Mouse (Mus musculus): ENCODE data around the gene Tmem235. TPM values are rescaled to one million over a fixed set of nuclear protein-coding genes. Genes with fewer than 3 reads are reported as not detected.

The Tmem235 gene
- polyA plus RNA-seq, 1 experiment from 2014 or later = not detected

GRCm38 (mm10) chr11:117838572-117838971, 22.0 kb upstream of the Tmem235 start:
- H3K9me3 ChIP-seq (ENCODE audit: control insufficient read depth, low read length) = no peaks in the 10 kb centered on the region

GRCm38 (mm10) chr11:117839021-117839420, 21.5 kb upstream of the Tmem235 start:
- Histone ChIP-seq H3K27me3 (ENCODE audit: control insufficient read depth, insufficient read depth, low read length) (no peaks in the 10 kb centered on the region), H3K4me1 (replicated peaks; ENCODE audit: control insufficient read depth, insufficient read depth, low read length) (no peaks in the 10 kb centered on the region), H3K27ac (ENCODE audit: low read depth, low read length) (no peak overlapping the region), H3K4me2 (ENCODE audit: low read depth, low read length, severe bottlenecking) (no peak overlapping the region), H3K9me3 (ENCODE audit: control insufficient read depth, low read length) (no peaks in the 10 kb centered on the region), H3K36me3 (ENCODE audit: control insufficient read depth, insufficient read depth, low read length) (no peaks in the 10 kb centered on the region), H3K9ac (ENCODE audit: low read length) (no peak overlapping the region), H3K4me3 (ENCODE audit: low read depth, low read length) (no peak overlapping the region)
- ATAC-seq (replicated peaks; ENCODE audit: low FRiP score) (no peak), DNase-seq (ENCODE audit: low spot score) (no peak)
- 91% methylated on average over 1 of the region's 1 CpGs for WGBS

More at GRCm38 (mm10) chr11:117838572-117838971, 22.0 kb upstream of the Tmem235 start:
- DNase-seq (ENCODE audit: low spot score) (no peak), ATAC-seq (replicated peaks; ENCODE audit: low FRiP score) (no peak)
- Histone ChIP-seq H3K36me3 (ENCODE audit: control insufficient read depth, insufficient read depth, low read length) (no peaks in the 10 kb centered on the region), H3K27ac (ENCODE audit: low read depth, low read length) (no peak overlapping the region), H3K4me2 (ENCODE audit: low read depth, low read length, severe bottlenecking) (no peak overlapping the region), H3K27me3 (ENCODE audit: control insufficient read depth, insufficient read depth, low read length) (no peaks in the 10 kb centered on the region), H3K4me1 (replicated peaks; ENCODE audit: control insufficient read depth, insufficient read depth, low read length) (no peaks in the 10 kb centered on the region), H3K4me3 (ENCODE audit: low read depth, low read length) (no peak overlapping the region), H3K9ac (ENCODE audit: low read length) (no peak overlapping the region)
- WGBS = 84% methylated on average over 2 of the region's 2 CpGs

- 63% methylated on average over 1 of the region's 1 CpGs for WGBS
- DNase-seq (ENCODE audit: low spot score) (no peak), ATAC-seq (replicated peaks; ENCODE audit: low FRiP score) (no peak)
- Histone ChIP-seq H3K36me3 (ENCODE audit: control insufficient read depth, insufficient read depth, low read length) (no peaks in the 10 kb centered on the region), H3K4me1 (replicated peaks; ENCODE audit: control insufficient read depth, insufficient read depth, low read length) (no peaks in the 10 kb centered on the region), H3K27me3 (ENCODE audit: control insufficient read depth, insufficient read depth, low read length) (no peaks in the 10 kb centered on the region), H3K9ac (ENCODE audit: low read length) (no peak overlapping the region), H3K4me2 (ENCODE audit: low read depth, low read length, severe bottlenecking) (no peak overlapping the region), H3K9me3 (ENCODE audit: control insufficient read depth, low read length) (no peaks in the 10 kb centered on the region), H3K4me3 (ENCODE audit: low read depth, low read length) (no peak overlapping the region), H3K27ac (ENCODE audit: low read depth, low read length) (no peak overlapping the region)
These were observed 19.6 kb upstream of the Tmem235 start for GRCm38 (mm10) chr11:117840910-117841309.

- Histone ChIP-seq H3K27me3 (ENCODE audit: control insufficient read depth, insufficient read depth, low read length) (no peaks in the 10 kb centered on the region), H3K4me1 (replicated peaks; ENCODE audit: control insufficient read depth, insufficient read depth, low read length) (no peaks in the 10 kb centered on the region; the same call in 1 of the 2 replicates), H3K9me3 (ENCODE audit: control insufficient read depth, low read length) (no peaks in the 10 kb centered on the region), H3K9ac (ENCODE audit: low read length) (no peak overlapping the region), H3K27ac (ENCODE audit: low read depth, low read length) (no peak overlapping the region), H3K4me2 (ENCODE audit: low read depth, low read length, severe bottlenecking) (no peak overlapping the region), H3K36me3 (ENCODE audit: control insufficient read depth, insufficient read depth, low read length) (no peaks in the 10 kb centered on the region), H3K4me3 (ENCODE audit: low read depth, low read length) (no peak overlapping the region)
- DNase-seq (ENCODE audit: low spot score) (no peak), ATAC-seq (replicated peaks; ENCODE audit: low FRiP score) (no peak)
- WGBS = 88% methylated on average over 2 of the region's 2 CpGs
These were observed 17.1 kb upstream of the Tmem235 start for GRCm38 (mm10) chr11:117843434-117843833.

- Histone ChIP-seq H3K9me3 (ENCODE audit: control insufficient read depth, low read length) (no peaks in the 10 kb centered on the region), H3K27ac (ENCODE audit: low read depth, low read length) (no peak overlapping the region), H3K9ac (ENCODE audit: low read length) (no peak overlapping the region), H3K4me2 (ENCODE audit: low read depth, low read length, severe bottlenecking) (no peak overlapping the region), H3K27me3 (ENCODE audit: control insufficient read depth, insufficient read depth, low read length) (no peaks in the 10 kb centered on the region), H3K36me3 (ENCODE audit: control insufficient read depth, insufficient read depth, low read length) (no peaks in the 10 kb centered on the region), H3K4me1 (replicated peaks; ENCODE audit: control insufficient read depth, insufficient read depth, low read length) (no peaks in the 10 kb centered on the region; the same call in 1 of the 2 replicates), H3K4me3 (ENCODE audit: low read depth, low read length) (no peak overlapping the region)
- WGBS = 81% methylated on average over 2 of the region's 2 CpGs
- ATAC-seq (replicated peaks; ENCODE audit: low FRiP score) = no peak
- no peak for DNase-seq (ENCODE audit: low spot score)
These were observed 15.6 kb upstream of the Tmem235 start for GRCm38 (mm10) chr11:117844997-117845396.

- Histone ChIP-seq H3K36me3 (ENCODE audit: control insufficient read depth, insufficient read depth, low read length) (no peaks in the 10 kb centered on the region), H3K9ac (ENCODE audit: low read length) (no peak overlapping the region), H3K27me3 (ENCODE audit: control insufficient read depth, insufficient read depth, low read length) (no peaks in the 10 kb centered on the region), H3K9me3 (ENCODE audit: control insufficient read depth, low read length) (no peaks in the 10 kb centered on the region), H3K4me3 (ENCODE audit: low read depth, low read length) (no peak overlapping the region), H3K27ac (ENCODE audit: low read depth, low read length) (no peak overlapping the region), H3K4me1 (replicated peaks; ENCODE audit: control insufficient read depth, insufficient read depth, low read length) (peaks cover 5% of the 10 kb centered on the region), H3K4me2 (ENCODE audit: low read depth, low read length, severe bottlenecking) (no peak overlapping the region)
- WGBS = 82% methylated on average over 2 of the region's 2 CpGs
- DNase-seq (ENCODE audit: low spot score) (no peak), ATAC-seq (replicated peaks; ENCODE audit: low FRiP score) (no peak)
These were observed 14.9 kb upstream of the Tmem235 start for GRCm38 (mm10) chr11:117845651-117846050.

- H3K9ac ChIP-seq (ENCODE audit: low read length) = no peak overlapping the region
- H3K27me3 ChIP-seq (ENCODE audit: control insufficient read depth, insufficient read depth, low read length) = no peaks in the 10 kb centered on the region
- no peak for DNase-seq (ENCODE audit: low spot score)
- no peak overlapping the region for H3K27ac ChIP-seq (ENCODE audit: low read depth, low read length)
- no peak for ATAC-seq (replicated peaks; ENCODE audit: low FRiP score)
- H3K9me3 ChIP-seq (ENCODE audit: control insufficient read depth, low read length) = no peaks in the 10 kb centered on the region
- H3K36me3 ChIP-seq (ENCODE audit: control insufficient read depth, insufficient read depth, low read length) = no peaks in the 10 kb centered on the region
- H3K4me3 ChIP-seq (ENCODE audit: low read depth, low read length) = no peak overlapping the region
- no peak overlapping the region for H3K4me2 ChIP-seq (ENCODE audit: low read depth, low read length, severe bottlenecking)
- WGBS = 63% methylated on average over 5 of the region's 5 CpGs
- H3K4me1 ChIP-seq (replicated peaks; ENCODE audit: control insufficient read depth, insufficient read depth, low read length) = peaks cover 5% of the 10 kb centered on the region
These were observed 13.9 kb upstream of the Tmem235 start for GRCm38 (mm10) chr11:117846640-117847039.

GRCm38 (mm10) chr11:117847593-117848215, 12.8 kb upstream of the Tmem235 start:
- no peak for ATAC-seq (replicated peaks; ENCODE audit: low FRiP score)
- Histone ChIP-seq H3K9me3 (ENCODE audit: control insufficient read depth, low read length) (no peaks in the 10 kb centered on the region), H3K9ac (ENCODE audit: low read length) (peak overlapping the region; percentile 78), H3K27ac (ENCODE audit: low read depth, low read length) (peak overlapping the region; percentile 92; the same call in 1 of the 2 replicates), H3K27me3 (ENCODE audit: control insufficient read depth, insufficient read depth, low read length) (no peaks in the 10 kb centered on the region), H3K4me3 (ENCODE audit: low read depth, low read length) (peak overlapping the region; percentile 76; the same call in 1 of the 2 replicates), H3K4me2 (ENCODE audit: low read depth, low read length, severe bottlenecking) (peak overlapping the region; percentile 59), H3K4me1 (replicated peaks; ENCODE audit: control insufficient read depth, insufficient read depth, low read length) (peaks cover 5% of the 10 kb centered on the region), H3K36me3 (ENCODE audit: control insufficient read depth, insufficient read depth, low read length) (peaks cover 3% of the 10 kb centered on the region; the same call in 1 of the 2 replicates)
- no peak for DNase-seq (ENCODE audit: low spot score)
- 82% methylated on average over 7 of the region's 7 CpGs for WGBS
